Mouse (Mus musculus) liver, embryonic 13.5 days (tissue): ENCODE results near the gene Adgrf3. TPM values are rescaled to one million over a fixed set of nuclear protein-coding genes. Genes with fewer than 3 reads are reported as not detected.

Experiments used
- ATAC-seq: fragments of 200-750 bp; cut with Nextera tagmentation; 2 replicates; pipeline ENCODE4 v1.8.0; 2017; ENCODE audit warnings: low read depth, mild to moderate bottlenecking, moderate number of reproducible peaks, moderate library complexity
- DNase-seq: peaks from one replicate; pipeline ENCODE4 v3.0.0; 2022
- H3K27ac ChIP-seq: fragments of 300-500 bp; sonication (generic); 2 replicates; pipeline ENCODE4 v1.5.1; 2015; ENCODE audit warnings: moderate library complexity, mild to moderate bottlenecking, inconsistent platforms
- H3K27me3 ChIP-seq: fragments of 300-500 bp; sonication (generic); 2 replicates; pipeline ENCODE4 v1.6.1; 2015; ENCODE audit warnings: mild to moderate bottlenecking, inconsistent platforms
- H3K36me3 ChIP-seq: fragments of 300-500 bp; sonication (generic); 2 replicates; pipeline ENCODE4 v1.6.1; 2015; ENCODE audit warnings: mild to moderate bottlenecking, inconsistent platforms
- H3K4me1 ChIP-seq: fragments of 300-500 bp; sonication (generic); replicated peaks from 2 replicates; pipeline ENCODE4 v1.6.1; 2015; ENCODE audit warnings: inconsistent platforms
- H3K4me2 ChIP-seq: fragments of 300-500 bp; sonication (generic); 2 replicates; pipeline ENCODE4 v1.6.1; 2015; ENCODE audit warnings: inconsistent platforms, mild to moderate bottlenecking, moderate library complexity
- H3K4me3 ChIP-seq: fragments of 300-500 bp; sonication (generic); replicated peaks from 2 replicates; pipeline ENCODE4 v1.5.1; 2015; ENCODE audit warnings: mild to moderate bottlenecking, inconsistent platforms
- H3K9ac ChIP-seq: fragments of 300-500 bp; sonication (generic); 2 replicates; pipeline ENCODE4 v1.6.1; 2015; ENCODE audit warnings: mild to moderate bottlenecking, inconsistent platforms
- H3K9me3 ChIP-seq: fragments of 300-500 bp; sonication (generic); replicated peaks from 2 replicates; pipeline ENCODE4 v1.6.1; 2016; ENCODE audit warnings: inconsistent platforms
- WGBS: fragments of 180-500 bp; shearing (Covaris S2); methylation state at CpG from one replicate; pipeline ENCODE4 v1.1.7; 2015; ENCODE audit not compliant: insufficient replicate concordance; 5-methylcytosine and 5-hydroxymethylcytosine counted together
- polyA plus RNA-seq: library from polyadenylated mRNA; unstranded; fragments of >200 nt; fragmentation: Nextera tagmentation; extraction: Ambion mirVana; gene quantifications from 2 replicates; pipeline ENCODE4 v1.2.1, GENCODE M21; 2015

Adgrf3 gene
- polyA plus RNA-seq: not detected in 2 replicates

GRCm38 (mm10) chr5:30205493-30205892, at the start of gene Adgrf3:
Adgrf3 (minus strand) TSS chr5:30205722.
- Histone ChIP-seq H3K27ac (no peak within 1 kb of the TSS), H3K4me3 (no peak within 1 kb of the TSS), H3K9ac (no peak within 1 kb of the TSS), H3K36me3 (no peaks in the 10 kb centered on the region), H3K4me1 (peaks cover 2% of the 10 kb centered on the region; the same call in 1 of the 2 replicates), H3K9me3 (no peaks in the 10 kb centered on the region), H3K4me2 (no peak within 1 kb of the TSS), H3K27me3 (no peaks in the 10 kb centered on the region)
- WGBS: 34% methylated on average over 5 of the region's 5 CpGs
- ATAC-seq (no peak), DNase-seq (no peak)

- Histone ChIP-seq H3K36me3 (peaks cover 31% of the 10 kb centered on the region), H3K27ac (no peak overlapping the region), H3K9me3 (no peaks in the 10 kb centered on the region), H3K4me1 (peaks cover 36% of the 10 kb centered on the region), H3K27me3 (no peaks in the 10 kb centered on the region), H3K4me3 (no peak overlapping the region), H3K4me2 (no peak overlapping the region), H3K9ac (no peak overlapping the region)
- no peak for ATAC-seq
- WGBS: 89% methylated on average over 1 of the region's 1 CpGs
- DNase-seq: no peak
Measured at GRCm38 (mm10) chr5:30247666-30248065, 42.1 kb upstream of the Adgrf3 start.

- Histone ChIP-seq H3K4me1 (peaks cover 49% of the 10 kb centered on the region), H3K9ac (no peak overlapping the region), H3K36me3 (peaks cover 21% of the 10 kb centered on the region), H3K4me3 (no peak overlapping the region), H3K27ac (no peak overlapping the region), H3K9me3 (no peaks in the 10 kb centered on the region), H3K27me3 (no peaks in the 10 kb centered on the region), H3K4me2 (no peak overlapping the region)
- ATAC-seq (no peak), DNase-seq (no peak)
- WGBS: 88% methylated on average over 9 of the region's 9 CpGs
Measured at GRCm38 (mm10) chr5:30245861-30246416, 40.4 kb upstream of the Adgrf3 start.

GRCm38 (mm10) chr5:30243741-30244140, 38.2 kb upstream of the Adgrf3 start:
- Histone ChIP-seq H3K4me1 (peaks cover 66% of the 10 kb centered on the region), H3K27ac (no peak overlapping the region), H3K9ac (no peak overlapping the region), H3K9me3 (no peaks in the 10 kb centered on the region), H3K27me3 (no peaks in the 10 kb centered on the region), H3K4me2 (no peak overlapping the region), H3K36me3 (peaks cover 7% of the 10 kb centered on the region), H3K4me3 (no peak overlapping the region)
- ATAC-seq (peak; percentile 42; the same call in 1 of the 2 replicates), DNase-seq (no peak)
- WGBS: 30% methylated on average over 9 of the region's 9 CpGs

GRCm38 (mm10) chr5:30242410-30242809, 36.9 kb upstream of the Adgrf3 start:
- Histone ChIP-seq H3K9me3 (no peaks in the 10 kb centered on the region), H3K36me3 (peaks cover under 1% of the 10 kb centered on the region; the same call in 1 of the 2 replicates), H3K27me3 (no peaks in the 10 kb centered on the region), H3K4me1 (peaks cover 77% of the 10 kb centered on the region), H3K4me3 (no peak overlapping the region), H3K4me2 (no peak overlapping the region), H3K9ac (no peak overlapping the region), H3K27ac (no peak overlapping the region)
- ATAC-seq (no peak), DNase-seq (no peak)
- 35% methylated on average over 1 of the region's 1 CpGs for WGBS

GRCm38 (mm10) chr5:30240552-30240951, 35.0 kb upstream of the Adgrf3 start:
- peak; percentile 43; the same call in 1 of the 2 replicates for ATAC-seq
- peaks cover 84% of the 10 kb centered on the region for H3K4me1 ChIP-seq
- no peaks in the 10 kb centered on the region for H3K36me3 ChIP-seq
- no peak for DNase-seq
- H3K27me3 ChIP-seq: no peaks in the 10 kb centered on the region
- H3K4me3 ChIP-seq: no peak overlapping the region
- WGBS: 53% methylated on average over 7 of the region's 7 CpGs
- no peak overlapping the region for H3K9ac ChIP-seq
- no peak overlapping the region for H3K27ac ChIP-seq
- H3K4me2 ChIP-seq: 0 out of 2 replicates have a peak overlapping the region, but pooled peaks have one; percentile 2
- H3K9me3 ChIP-seq: no peaks in the 10 kb centered on the region

- ATAC-seq: no peak
Measured at GRCm38 (mm10) chr5:30238533-30238932, 33.0 kb upstream of the Adgrf3 start.

GRCm38 (mm10) chr5:30235641-30236126, 30.2 kb upstream of the Adgrf3 start:
- no peak for ATAC-seq
- Histone ChIP-seq H3K9me3 (no peaks in the 10 kb centered on the region), H3K36me3 (peaks cover 3% of the 10 kb centered on the region; the same call in 1 of the 2 replicates), H3K27me3 (no peaks in the 10 kb centered on the region), H3K4me2 (peak overlapping the region; percentile 83), H3K27ac (0 out of 2 replicates have a peak overlapping the region, but pooled peaks have one; percentile 87), H3K9ac (peak overlapping the region; percentile 4; the same call in 1 of the 2 replicates), H3K4me1 (peaks cover 77% of the 10 kb centered on the region), H3K4me3 (0 out of 2 replicates have a peak overlapping the region, but pooled peaks have one; percentile 90)
- DNase-seq: no peak
- WGBS: 73% methylated on average over 2 of the region's 2 CpGs

More at GRCm38 (mm10) chr5:30238533-30238932, 33.0 kb upstream of the Adgrf3 start:
- DNase-seq: no peak
- H3K27ac ChIP-seq: no peak overlapping the region
- no peaks in the 10 kb centered on the region for H3K27me3 ChIP-seq
- H3K9ac ChIP-seq: no peak overlapping the region
- H3K9me3 ChIP-seq: no peaks in the 10 kb centered on the region
- H3K4me3 ChIP-seq: no peak overlapping the region
- peaks cover 84% of the 10 kb centered on the region for H3K4me1 ChIP-seq
- no peaks in the 10 kb centered on the region for H3K36me3 ChIP-seq
- 86% methylated on average over 5 of the region's 5 CpGs for WGBS
- H3K4me2 ChIP-seq: no peak overlapping the region

- no peaks in the 10 kb centered on the region; the same call in 1 of the 2 replicates for H3K9me3 ChIP-seq
- peaks cover 7% of the 10 kb centered on the region; the same call in 1 of the 2 replicates for H3K36me3 ChIP-seq
- H3K27ac ChIP-seq: peak overlapping the region; percentile 87
- H3K9ac ChIP-seq: peak overlapping the region; percentile 90
- H3K4me1 ChIP-seq: peaks cover 65% of the 10 kb centered on the region
- no peak for DNase-seq
- peak overlapping the region; percentile 90 for H3K4me3 ChIP-seq
- peak overlapping the region; percentile 83 for H3K4me2 ChIP-seq
- no peaks in the 10 kb centered on the region for H3K27me3 ChIP-seq
- no peak for ATAC-seq
- 5% methylated on average over 8 of the region's 8 CpGs for WGBS
Measured at GRCm38 (mm10) chr5:30233979-30234378, 28.5 kb upstream of the Adgrf3 start.

- peak overlapping the region; percentile 90 for H3K4me3 ChIP-seq
- H3K4me1 ChIP-seq: peaks cover 56% of the 10 kb centered on the region
- DNase-seq (peak; percentile 30), ATAC-seq (no peak)
- peaks cover 7% of the 10 kb centered on the region; the same call in 1 of the 2 replicates for H3K36me3 ChIP-seq
- H3K9me3 ChIP-seq: no peaks in the 10 kb centered on the region; the same call in 1 of the 2 replicates
- H3K4me2 ChIP-seq: peak overlapping the region; percentile 83
- H3K27me3 ChIP-seq: no peaks in the 10 kb centered on the region
- 4% methylated on average over 15 of the region's 15 CpGs for WGBS
- peak overlapping the region; percentile 87 for H3K27ac ChIP-seq
- peak overlapping the region; percentile 90 for H3K9ac ChIP-seq
Measured at GRCm38 (mm10) chr5:30233042-30233441, 27.5 kb upstream of the Adgrf3 start.

- peak within 1 kb of the TSS; percentile 87 for H3K27ac ChIP-seq
- H3K4me2 ChIP-seq: peak within 1 kb of the TSS; percentile 83
- 3% methylated on average over 71 of the region's 71 CpGs for WGBS
- DNase-seq (peak; percentile 100), ATAC-seq (peak; percentile 98)
- H3K36me3 ChIP-seq: peaks cover 7% of the 10 kb centered on the region; the same call in 1 of the 2 replicates
- H3K9ac ChIP-seq: peak within 1 kb of the TSS; percentile 90
- H3K4me1 ChIP-seq: peaks cover 50% of the 10 kb centered on the region
- no peaks in the 10 kb centered on the region for H3K27me3 ChIP-seq
- H3K4me3 ChIP-seq: peak within 1 kb of the TSS; percentile 90
- H3K9me3 ChIP-seq: no peaks in the 10 kb centered on the region; the same call in 1 of the 2 replicates
Measured at GRCm38 (mm10) chr5:30232271-30232971, 26.9 kb upstream of the Adgrf3 start, which contains the start of gene Selenoi. Selenoi (plus strand) TSS chr5:30232581.
